Mouse (Mus musculus) thymus, adult 2 months (tissue): ENCODE data around the gene Stk26.

ENCODE experiments used
- CTCF ChIP-seq: fragments of 200-500 bp; IDR thresholded peaks from 2 replicates; pipeline ENCODE4 v1.5.1; 2012; ENCODE audit warnings: mild to moderate bottlenecking, control low read depth, low read length, moderate library complexity, borderline replicate concordance; ENCODE audit not compliant: control insufficient read depth, poor library complexity, insufficient read depth; ENCODE audit errors: extremely low read depth
- POLR2A ChIP-seq: fragments of 200-500 bp; IDR thresholded peaks from 2 replicates; pipeline ENCODE4 v1.6.1; 2012; ENCODE audit warnings: mild to moderate bottlenecking, low read length, control low read depth, moderate library complexity; ENCODE audit not compliant: control insufficient read depth, poor library complexity, insufficient read depth; ENCODE audit errors: extremely low read depth

GRCm38 (mm10) chrX:50793005-50793680 is 47.7 kb upstream of the Stk26 start:
- TF ChIP-seq POLR2A (no peak), CTCF (no peak)
